Mouse (Mus musculus): ENCODE measurements around the gene Adora3.

Adora3 gene

DNA sequence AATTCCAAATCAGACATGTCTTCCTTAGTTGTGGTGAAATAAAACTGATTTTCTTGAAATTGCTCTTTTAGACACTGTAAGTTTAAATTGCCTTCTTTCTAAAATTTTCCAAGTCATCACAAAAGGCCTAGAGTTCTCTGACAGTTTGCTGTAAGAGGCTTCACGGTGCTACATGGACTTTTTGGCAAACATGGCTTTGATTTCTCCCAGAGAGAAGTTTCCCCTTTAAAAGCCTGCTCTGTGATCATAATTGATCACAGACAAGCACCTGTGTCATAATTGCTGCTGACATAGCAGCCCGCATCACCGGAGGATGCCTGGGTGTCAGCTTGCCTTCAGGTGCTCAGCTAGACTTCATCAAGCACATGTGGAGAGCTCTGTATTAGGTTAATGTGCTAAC lies at the start of gene Adora3, which contains the start of gene Tmigd3:
Gene Adora3 (plus strand): TSS at position 301 of the 400 bp plus-strand sequence.
Gene Tmigd3 (plus strand): TSS at position 346 of the 400 bp plus-strand sequence.
- in situ Hi-C loops (cut with MboI; ENCODE audit: unreplicated experiment in 2 of 2), result no loop called here

- in situ Hi-C loops (cut with MboI; ENCODE audit: unreplicated experiment in 2 of 2), result loop anchor here in 1 of 2 experiments (5.0 kb wide), 1 partner anchor 71 kb away; no protein-coding TSS in a partner anchor
These were observed 49.2 kb upstream of the Adora3 start for GRCm38 (mm10) chr3:105821504-105821903.

- in situ Hi-C loops (cut with MboI; ENCODE audit: unreplicated experiment in 2 of 2), result loop anchor here in 1 of 2 experiments (5.0 kb wide), 1 partner anchor 69 kb away; no protein-coding TSS in a partner anchor
These were observed 47.0 kb upstream of the Adora3 start for GRCm38 (mm10) chr3:105823609-105824008.

GRCm38 (mm10) chr3:105824103-105824502 lies 46.6 kb upstream of the Adora3 start:
- in situ Hi-C loops (cut with MboI; ENCODE audit: unreplicated experiment in 2 of 2), result loop anchor here in 1 of 2 experiments (5.0 kb wide), 1 partner anchor 68 kb away; no protein-coding TSS in a partner anchor

DNA sequence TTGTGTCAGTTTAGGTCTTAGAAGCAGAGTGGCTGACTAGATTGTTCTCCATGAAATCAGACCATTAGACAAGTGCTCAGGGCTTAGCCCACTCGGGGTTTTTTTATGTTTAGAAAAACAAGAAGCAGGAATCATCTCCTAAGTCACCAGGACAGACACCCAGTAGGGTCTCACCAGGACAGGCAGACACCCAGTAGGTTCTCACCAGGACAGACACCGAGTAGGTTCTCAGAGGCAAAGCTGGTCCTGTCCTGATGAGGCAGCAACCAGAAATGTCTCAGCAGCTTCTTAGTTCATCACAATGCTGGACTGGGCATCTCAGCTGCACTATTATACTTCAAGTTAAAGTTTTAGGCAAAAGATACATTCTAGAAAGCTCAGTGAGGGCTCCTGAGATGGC lies 46.0 kb upstream of the Adora3 start:
- in situ Hi-C loops (cut with MboI; ENCODE audit: unreplicated experiment in 2 of 2), result loop anchor here in 1 of 2 experiments (5.0 kb wide), 1 partner anchor 68 kb away; no protein-coding TSS in a partner anchor

DNA sequence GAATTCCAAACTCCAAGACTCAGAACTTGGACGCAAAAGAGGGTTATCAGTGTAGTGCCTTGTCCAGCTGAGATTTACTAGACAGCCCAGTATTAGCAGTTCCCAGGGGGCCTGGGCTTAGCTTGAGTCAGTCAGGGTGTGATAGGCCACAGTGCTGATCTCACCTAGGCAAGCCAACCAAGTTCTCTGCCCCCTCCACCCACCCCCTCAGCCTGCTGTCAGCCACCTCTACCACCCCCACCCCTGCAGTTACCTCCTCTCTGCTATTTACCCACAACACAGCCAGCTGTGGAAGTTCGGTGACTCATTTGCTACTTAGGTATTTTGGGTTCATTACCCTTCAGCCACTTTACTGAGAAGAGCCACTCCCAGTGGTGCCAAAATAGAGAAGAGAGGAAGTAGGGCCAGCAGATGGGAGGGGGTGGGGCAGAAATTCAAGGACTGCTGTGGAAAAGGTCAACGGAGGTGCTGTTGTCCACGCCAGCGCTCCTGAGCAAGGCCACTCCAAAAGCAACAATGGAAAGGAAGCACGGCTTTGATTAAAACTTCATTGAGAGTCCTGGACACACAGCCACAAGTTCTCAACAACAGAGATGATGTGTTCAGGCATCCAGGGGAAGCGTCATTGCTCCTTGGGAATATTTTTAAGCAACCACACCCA lies 45.0 kb upstream of the Adora3 start:
- in situ Hi-C loops (cut with MboI; ENCODE audit: unreplicated experiment in 2 of 2), result no loop called here

GRCm38 (mm10) chr3:105831584-105831983 lies 39.1 kb upstream of the Adora3 start:
- in situ Hi-C loops (cut with MboI; ENCODE audit: unreplicated experiment in 2 of 2), result no loop called here

DNA sequence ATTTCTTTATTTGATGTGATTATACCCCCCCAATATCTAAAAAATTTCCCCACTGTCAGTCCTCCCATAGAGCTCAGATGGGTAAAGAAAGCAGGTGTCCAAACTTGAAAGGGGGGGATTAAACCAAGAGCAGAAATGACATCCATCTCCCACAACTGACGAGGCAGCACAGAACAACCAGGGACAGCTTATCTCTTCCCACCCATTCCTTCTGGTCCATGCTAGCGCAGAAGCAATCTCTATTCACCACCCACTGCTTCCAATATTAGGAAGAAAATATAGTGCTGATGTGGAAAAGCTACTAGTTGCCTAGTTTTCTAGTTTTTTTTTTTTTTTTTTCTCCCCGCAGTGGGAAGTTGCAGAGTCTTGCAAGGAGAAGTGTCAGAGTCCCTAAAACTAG lies 34.8 kb upstream of the Adora3 start:
- in situ Hi-C loops (cut with MboI; ENCODE audit: unreplicated experiment in 2 of 2), result no loop called here

DNA sequence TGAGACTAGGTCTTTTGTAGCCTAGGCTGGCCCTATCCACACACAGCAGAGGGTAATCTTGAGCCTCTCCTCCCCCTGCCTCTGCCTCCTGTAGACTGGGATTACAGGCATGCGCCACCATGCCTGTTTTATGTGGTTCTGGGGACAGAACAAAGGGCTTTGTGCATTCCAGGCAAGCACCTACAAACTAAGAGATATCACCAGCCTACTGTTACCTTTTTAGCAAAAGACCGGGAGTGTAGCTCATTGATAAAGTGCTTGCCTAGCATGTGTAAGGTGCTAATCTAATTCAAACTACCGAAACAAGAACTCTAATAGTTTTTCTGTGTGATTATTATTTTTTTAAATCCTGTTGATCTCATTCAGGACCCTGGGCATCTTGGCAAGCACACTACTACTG lies 33.8 kb upstream of the Adora3 start:
- in situ Hi-C loops (cut with MboI; ENCODE audit: unreplicated experiment in 2 of 2), result no loop called here

GRCm38 (mm10) chr3:105838655-105839054 lies 32.0 kb upstream of the Adora3 start:
- in situ Hi-C loops (cut with MboI; ENCODE audit: unreplicated experiment in 2 of 2), result no loop called here

- in situ Hi-C loops (cut with MboI; ENCODE audit: unreplicated experiment in 2 of 2), result no loop called here
These were observed 30.8 kb upstream of the Adora3 start for GRCm38 (mm10) chr3:105839836-105840235.

DNA sequence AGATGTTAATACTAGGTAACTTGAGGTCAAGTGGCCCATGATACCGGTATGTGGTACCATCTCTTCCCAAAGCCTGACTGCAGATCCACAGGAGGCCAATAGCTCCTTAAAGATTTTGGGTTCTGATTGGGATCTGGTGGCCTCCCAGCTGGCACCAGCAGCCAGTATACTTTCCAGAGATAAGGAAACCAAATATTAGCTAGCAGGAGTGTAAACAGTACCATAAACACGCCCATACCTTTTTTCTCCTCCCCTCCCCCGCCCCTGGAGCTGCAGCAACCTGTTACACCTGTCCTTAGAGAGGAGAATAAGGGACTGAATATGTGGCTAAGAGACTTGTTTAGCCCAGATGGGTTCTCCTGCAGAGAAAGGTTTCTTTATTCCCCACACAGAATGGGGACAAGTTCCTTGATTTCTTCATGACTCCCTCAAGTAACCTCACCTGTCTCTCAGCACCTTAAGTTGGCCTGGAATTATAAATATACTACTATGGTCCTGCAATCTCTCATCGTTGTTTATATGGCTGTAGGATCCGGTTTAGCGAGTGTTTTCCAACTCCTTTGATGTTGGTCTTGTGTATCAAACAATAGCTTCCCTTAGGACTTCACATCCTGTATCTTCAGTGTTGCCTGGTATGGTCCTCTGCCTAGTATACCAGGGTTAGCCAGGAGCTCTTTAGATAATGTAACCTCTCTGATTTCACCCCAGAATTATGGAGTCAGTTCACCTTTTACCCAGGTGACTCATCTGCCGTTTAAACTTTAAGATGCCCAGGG lies 24.2 kb upstream of the Adora3 start:
- in situ Hi-C loops (cut with MboI; ENCODE audit: unreplicated experiment in 2 of 2), result no loop called here

DNA sequence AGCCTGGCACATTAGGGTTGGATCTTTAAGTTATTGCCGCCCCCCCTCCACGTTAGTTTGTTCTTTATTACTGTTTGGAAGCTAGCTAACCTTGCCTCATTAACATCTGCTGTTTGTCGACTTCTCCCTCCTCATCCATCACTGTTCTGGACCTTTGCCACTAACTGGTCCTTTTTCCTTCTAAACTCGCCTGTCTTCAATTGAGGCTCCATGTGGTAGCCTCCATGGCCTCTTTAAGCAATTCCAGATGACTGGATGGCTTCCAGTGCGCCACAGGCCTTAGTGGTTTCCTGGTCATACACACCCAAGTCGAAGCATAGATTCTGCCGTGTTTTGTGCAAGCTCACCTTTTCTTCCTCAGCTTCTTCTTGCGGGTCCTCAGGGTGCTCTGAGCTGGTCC lies 16.9 kb upstream of the Adora3 start:
- in situ Hi-C loops (cut with MboI; ENCODE audit: unreplicated experiment in 2 of 2), result no loop called here

DNA sequence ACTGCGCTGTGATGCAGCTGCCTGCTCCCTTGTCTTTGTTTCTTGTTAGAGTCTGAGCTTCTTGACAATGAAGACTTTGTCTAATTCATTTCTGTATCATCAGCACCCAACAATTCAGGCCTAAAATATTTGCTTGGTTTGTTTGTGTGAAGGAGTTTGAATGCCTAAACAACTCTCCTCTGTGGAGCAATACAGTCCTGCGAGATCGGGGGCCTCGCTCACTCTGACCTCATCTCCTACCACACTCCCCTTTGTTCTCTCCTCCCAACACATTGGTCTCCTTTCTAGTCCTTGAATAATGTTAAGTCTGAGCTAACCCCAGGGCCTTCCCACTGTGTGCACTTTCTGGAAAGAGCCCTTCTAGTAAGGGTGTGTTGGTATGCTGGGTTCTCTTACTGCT lies 15.9 kb upstream of the Adora3 start:
- in situ Hi-C loops (cut with MboI; ENCODE audit: unreplicated experiment in 2 of 2), result no loop called here

GRCm38 (mm10) chr3:105857513-105857912 lies 13.1 kb upstream of the Adora3 start:
- in situ Hi-C loops (cut with MboI; ENCODE audit: unreplicated experiment in 2 of 2), result no loop called here

DNA sequence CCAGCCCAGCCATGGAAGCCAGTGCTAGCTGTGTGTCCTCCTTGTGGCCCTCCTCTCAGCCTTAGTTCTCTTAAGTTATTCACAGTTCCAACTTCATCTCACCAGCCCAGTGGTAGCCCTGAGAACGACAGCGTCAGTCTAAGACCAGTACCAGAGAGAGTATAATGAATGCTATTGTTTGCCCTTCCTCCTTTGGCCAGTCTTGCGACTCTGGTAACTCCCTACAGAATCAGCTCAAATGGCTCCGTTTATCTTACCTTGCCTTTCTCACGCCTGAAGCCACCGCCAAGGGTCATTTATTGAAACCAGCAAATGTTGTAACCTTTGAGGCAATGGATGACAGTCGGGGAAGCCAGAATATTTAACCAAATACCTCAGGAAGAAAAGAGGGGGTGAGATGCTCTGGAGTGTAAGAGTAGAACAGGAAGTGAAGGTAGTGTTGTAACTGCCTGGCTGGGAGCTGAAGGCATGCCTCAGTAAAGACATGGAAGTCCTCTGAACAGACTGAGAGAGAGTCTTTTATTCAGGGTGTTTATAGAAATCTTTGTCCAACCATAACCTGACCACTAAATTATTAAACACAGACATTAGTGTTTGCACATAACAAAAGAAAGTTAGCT lies 8.8 kb upstream of the Adora3 start:
- in situ Hi-C loops (cut with MboI; ENCODE audit: unreplicated experiment in 2 of 2), result no loop called here

GRCm38 (mm10) chr3:105864123-105864522 lies 6.5 kb upstream of the Adora3 start:
- in situ Hi-C loops (cut with MboI; ENCODE audit: unreplicated experiment in 2 of 2), result no loop called here

DNA sequence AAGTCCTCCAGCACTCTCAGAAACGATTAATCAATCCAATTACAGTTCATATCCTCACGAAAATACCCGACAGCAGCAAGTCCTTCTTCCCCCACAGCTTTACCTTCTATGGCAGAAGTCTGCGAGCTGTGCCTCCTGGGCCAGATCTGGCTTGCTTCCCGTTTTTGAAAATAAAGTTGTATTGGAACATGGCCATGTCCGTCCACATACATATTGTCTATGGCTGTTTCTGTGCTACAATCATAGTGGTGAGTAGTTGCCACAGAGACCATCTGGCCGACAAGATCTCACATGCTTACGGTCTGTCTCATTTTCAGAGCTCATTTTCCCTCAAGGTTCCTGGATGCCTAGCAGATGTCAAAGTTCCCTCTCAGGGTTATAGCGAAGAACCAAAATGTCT lies 5.5 kb upstream of the Adora3 start:
- in situ Hi-C loops (cut with MboI; ENCODE audit: unreplicated experiment in 2 of 2), result no loop called here

DNA sequence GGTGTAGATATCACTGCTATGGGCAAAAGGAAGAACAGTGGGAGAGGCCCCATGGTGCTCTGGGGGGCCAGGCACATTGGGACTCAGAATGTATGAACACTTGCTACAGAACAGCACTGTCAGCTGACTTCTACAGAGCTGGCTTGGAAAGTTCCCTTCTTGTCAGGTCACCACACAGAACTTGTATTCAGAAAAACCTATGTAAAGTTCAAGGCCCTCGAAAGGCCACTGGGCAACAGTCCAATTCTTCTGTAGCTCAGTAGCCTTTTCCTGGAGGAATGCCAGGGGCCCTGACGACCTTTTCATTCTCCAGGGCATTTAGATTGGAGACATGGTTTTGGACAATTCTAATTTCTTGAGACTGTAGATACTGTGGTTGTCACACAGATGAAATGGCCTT lies 2.5 kb upstream of the Adora3 start:
- in situ Hi-C loops (cut with MboI; ENCODE audit: unreplicated experiment in 2 of 2), result no loop called here

DNA sequence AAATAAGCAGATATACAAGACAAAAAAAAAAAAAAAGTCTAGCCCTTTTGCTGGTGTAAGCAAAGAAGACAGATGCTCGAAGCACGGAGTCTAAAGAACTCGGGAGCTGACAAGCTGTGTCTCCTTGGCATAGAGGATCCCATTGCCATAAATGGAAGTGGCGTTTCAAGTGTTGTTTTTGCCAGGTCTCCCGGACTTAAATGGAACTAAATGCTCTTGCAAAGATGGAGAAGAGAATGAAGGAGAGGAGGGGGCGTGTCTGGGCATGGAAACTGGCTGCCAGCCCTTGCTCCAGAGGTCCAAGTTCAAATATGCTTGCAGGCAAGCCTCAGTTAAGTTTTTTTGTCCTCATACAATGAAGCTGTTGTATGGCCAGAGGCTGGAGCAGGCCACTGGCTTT lies 1.4 kb downstream of the Adora3 start:
- in situ Hi-C loops (cut with MboI; ENCODE audit: unreplicated experiment in 2 of 2), result no loop called here

- in situ Hi-C loops (cut with MboI; ENCODE audit: unreplicated experiment in 2 of 2), result no loop called here
These were observed 1.9 kb downstream of the Adora3 start for GRCm38 (mm10) chr3:105872579-105872978.
